Mouse (Mus musculus): ENCODE data around the gene Zfp553.
A peak's percentile ranks its signal among the peaks of the same experiment; 100 is the strongest.

Zfp553 gene

DNA sequence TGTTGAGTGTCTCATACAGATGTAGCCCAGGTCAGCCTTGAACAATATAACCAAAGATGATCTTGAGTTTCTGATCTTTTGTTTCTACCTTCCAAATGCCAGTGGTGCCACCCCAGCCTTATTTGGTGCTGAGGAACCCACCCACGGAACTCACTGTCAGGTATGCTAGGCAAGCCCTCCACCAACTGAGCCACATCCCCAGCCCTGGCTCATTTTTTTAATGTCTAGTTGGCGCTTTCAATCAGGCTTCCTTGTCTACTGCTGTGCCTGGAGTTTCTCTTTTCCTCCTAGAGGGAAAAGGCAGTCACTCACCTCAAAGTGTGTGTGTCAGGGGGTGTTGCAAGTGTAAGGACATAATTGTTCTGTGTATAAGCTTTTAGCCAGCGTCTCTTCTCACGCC is 38.2 kb downstream of the Zfp553 start:
- no peak for DNase-seq (ENCODE audit: low spot score)

DNA sequence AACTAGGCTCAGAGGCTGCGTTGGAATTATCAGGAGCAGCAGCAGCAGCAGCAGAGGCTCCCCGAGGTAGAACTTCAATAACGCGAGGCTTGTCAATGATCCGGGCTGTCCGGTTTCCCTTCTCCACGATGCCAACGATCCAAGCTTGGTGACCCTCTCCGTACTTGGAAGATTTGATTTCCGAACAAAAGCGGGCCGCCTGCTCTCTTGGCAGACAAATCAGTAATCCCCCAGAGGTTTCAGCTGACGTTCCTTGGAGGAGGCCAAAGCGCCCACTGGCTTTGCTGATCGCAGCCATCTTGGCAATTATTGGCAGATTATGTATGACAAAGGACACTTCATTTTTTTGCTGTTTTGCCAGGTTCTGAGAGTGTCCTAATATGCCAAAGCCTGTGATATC is 39.7 kb downstream of the Zfp553 start:
- no peak for DNase-seq (ENCODE audit: low spot score)

DNA sequence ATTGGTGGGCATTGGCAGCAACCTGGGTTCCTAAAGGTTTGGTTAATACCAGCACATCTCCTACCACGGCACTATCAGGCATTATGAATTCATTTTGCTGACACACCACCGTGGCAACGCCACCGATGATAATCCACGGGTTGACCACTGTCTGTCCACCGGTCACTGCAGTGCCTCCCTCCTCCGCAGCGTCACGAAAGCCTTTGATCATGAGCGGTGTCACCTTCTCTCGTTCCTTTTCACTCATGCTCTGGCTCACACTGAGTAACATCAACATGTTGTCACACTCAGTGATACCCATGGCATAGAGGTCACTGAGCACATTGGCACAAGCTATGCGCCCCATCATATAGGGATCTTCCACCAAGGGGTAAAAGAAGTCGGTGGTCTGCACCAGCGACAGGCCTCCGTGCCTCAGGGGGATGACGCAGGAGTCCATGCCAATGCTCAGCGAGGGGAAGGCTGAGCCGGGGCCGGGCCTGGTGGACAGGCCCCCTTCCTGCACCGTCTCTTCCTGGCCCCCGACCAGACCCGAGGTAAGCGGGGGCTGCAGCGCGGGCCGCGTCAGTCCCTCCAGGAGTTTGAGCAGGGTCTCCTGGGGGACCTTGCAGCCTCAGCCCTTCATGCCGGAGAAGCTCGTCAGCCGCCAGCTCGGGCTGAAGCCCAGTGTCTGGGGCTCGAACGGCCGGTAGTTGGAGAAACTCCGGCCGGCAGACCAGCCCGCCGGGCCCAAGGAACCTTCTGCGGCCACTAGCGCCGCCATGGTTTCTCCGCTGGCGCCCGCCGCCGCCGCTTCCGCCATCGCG is 40.5 kb downstream of the Zfp553 start:
- DNase-seq (ENCODE audit: low spot score) = no peak

DNA sequence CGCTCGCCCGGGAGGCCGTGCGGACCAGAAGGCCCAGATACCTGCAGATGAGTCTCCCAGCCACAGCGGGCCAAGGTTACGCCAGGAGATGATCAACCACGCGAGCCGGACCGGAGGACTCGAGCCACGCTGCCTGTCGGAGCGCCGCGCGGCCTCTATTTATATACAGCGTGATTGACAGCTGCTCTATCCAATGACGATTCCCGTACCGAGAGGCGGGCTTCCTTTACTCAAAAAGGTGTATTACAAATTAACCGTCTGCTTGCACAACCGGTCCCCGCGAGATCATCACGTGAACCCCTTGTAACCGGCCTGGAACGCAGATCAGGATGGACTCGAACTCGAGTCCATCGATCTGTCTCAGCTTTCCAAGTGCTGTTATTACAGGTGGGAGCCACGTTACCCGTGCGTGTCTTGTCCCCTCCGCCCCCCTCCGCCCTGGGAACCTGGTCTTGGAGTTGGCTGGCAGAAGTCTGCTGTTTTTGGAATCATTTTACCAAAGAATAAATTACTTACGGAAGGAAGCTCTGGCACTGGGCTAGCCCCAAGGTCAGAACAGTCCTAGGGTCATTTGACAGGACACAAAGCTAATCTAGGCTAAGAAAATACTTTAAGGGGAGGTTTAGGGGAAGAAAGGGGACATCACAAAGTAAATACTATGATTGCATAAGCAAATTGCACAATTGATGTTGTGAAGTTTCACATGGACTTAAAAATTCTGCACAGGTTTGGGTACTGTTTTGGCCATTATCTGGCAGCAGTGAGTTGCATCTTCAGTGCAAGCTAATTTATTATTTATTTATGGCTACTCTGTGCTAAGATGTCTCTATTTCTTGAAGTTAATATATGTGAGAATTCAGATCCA is 41.3 kb downstream of the Zfp553 start, which contains the start of gene Sephs2:
Sephs2 (minus strand) TSS at position 131 of the 865 bp plus-strand sequence.
- DNase-seq (ENCODE audit: low spot score) = peak; percentile 91

DNA sequence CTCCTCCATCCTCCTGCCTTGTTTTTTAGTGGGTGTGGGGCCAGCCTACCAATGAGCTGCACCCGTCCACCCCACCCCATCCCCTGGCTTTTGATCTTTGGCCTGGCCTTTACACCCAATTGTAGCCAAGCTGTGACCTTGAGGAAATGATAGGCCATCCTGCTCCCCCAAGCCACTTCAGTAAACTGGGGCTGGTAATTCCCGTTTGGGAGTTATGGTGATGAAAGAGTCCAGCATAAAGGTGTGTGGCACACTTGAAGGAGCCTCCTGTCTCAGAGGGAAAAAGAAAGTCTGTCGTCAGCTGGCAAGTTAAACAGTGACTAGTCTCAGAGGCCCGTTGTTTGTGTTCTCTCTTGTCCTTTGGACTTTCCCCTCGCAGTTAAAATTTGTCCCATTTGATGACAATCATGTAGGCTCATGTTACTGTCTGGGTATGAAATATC is 43.7 kb downstream of the Zfp553 start:
- DNase-seq (ENCODE audit: low spot score) = no peak

DNA sequence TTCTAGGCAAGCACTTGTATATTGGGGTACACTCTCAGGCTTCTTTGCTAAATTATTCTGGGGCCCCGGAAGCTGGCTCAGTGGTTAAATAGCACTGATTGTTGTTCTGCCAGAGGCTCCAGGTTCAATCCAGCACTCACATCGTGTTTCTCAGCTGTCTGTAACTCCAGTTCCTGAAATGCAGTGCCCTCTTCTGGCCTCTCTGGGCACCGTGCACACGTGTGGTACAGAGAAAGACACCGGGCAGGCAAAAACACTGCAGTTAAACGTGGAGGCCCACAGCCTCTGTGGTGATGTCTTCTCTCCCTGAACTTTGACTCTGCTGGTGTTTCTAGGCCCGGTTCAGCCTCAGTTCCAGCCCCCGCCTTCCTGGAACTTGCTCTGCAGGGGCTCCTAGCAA is 45.5 kb downstream of the Zfp553 start:
- DNase-seq (ENCODE audit: low spot score) = no peak

DNA sequence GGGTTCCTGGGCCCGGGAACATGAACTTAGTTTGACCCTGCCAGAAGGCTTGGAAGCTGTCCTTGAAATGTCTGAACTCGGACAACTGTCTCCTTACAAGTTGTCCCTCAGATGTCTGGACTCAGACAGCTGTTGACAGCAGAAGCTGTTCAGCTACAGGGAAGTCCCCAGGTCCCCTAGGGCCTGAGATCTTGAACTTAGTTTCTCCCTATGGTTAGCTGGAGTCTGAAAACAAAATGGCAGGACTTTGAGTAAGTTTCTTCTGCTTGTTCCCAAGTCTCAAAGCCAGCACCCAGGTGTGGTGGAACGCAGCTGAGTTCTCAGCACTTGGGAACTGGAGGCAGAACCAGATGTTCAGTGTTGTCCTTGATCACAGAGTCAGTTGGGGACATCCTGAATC is 47.2 kb downstream of the Zfp553 start:
- DNase-seq (ENCODE audit: low spot score) = no peak

DNA sequence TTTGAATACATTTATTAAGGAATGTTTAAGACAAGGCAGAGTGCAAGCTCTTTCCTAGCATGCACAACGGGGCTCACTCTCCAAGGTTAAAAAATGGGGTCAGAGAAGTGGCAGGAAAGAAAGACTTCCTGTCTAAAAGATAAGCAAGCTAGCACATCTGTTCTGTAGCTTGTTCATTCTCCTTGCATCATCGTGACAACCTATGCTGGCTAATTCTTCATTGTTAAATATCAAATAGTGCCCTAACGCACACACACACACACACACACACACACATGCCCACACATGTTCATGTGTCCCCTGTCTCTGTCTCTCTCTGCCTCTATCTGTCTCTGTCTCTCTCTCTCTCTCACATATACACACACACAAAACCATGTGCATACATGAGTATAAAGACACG is 48.3 kb downstream of the Zfp553 start:
- DNase-seq (ENCODE audit: low spot score) = no peak

DNA sequence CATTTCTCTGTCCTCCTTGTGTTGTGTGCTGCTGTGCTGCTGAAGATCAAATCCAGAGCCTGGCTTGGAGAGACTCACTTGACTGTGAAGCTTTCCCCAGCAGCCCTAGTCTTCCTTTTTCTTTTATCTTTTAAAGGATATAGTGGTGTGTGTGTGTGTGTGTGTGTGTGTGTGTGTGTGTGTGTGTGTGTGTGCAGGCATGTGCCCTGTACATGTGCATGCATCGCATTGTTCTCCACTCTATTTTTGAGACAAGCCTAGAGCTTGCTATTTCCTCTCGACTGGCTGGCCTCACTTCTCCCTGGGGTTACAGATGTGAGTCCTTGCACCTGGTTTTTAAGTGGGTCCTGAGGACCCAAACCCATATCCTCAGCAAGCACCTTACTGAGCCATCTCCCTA is 49.3 kb downstream of the Zfp553 start:
- DNase-seq (ENCODE audit: low spot score) = no peak

DNA sequence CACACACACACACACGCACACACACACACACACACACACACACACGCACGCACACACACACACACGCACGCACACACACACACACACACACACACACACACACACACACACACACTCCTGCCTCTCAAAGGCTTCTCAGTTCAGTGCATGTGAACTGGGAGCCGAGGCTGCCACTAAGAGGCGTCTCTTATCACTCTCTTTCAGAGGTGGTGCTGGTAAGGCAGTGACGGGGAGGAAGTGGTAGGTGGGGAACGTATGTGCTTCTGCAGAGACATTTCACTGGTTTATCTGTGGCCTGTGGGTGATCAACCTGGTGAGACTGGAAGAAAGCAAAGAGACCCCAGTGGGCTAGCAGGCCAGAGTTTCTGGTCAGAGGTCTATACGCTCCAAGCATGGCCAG is 52.3 kb downstream of the Zfp553 start:
- no peak for DNase-seq (ENCODE audit: low spot score)
